Mouse (Mus musculus) bone marrow, adult 2 months (tissue): Measurements from ENCODE around the gene Spata46. TPM values are rescaled to one million over a fixed set of nuclear protein-coding genes. Genes with fewer than 3 reads are reported as not detected.

Experiments
- H3K27ac ChIP-seq: fragments of 200-500 bp; 2 replicates; pipeline ENCODE4 v1.5.1; 2012; ENCODE audit warnings: low read depth, mild to moderate bottlenecking, control low read depth, inconsistent platforms, low read length; ENCODE audit not compliant: control insufficient read depth, poor library complexity, insufficient read depth
- H3K4me1 ChIP-seq: fragments of 200-500 bp; 2 replicates; pipeline ENCODE4 v1.6.1; 2011; ENCODE audit warnings: low read length; ENCODE audit not compliant: control insufficient read depth, insufficient read depth
- H3K4me3 ChIP-seq: fragments of 200-500 bp; replicated peaks from 2 replicates; pipeline ENCODE3; 2011; ENCODE audit warnings: mild to moderate bottlenecking, low read depth, low read length, control low read depth; ENCODE audit not compliant: control insufficient read depth
- CTCF ChIP-seq: fragments of 200-500 bp; IDR thresholded peaks from 2 replicates; pipeline ENCODE4 v1.5.1; 2011; ENCODE audit warnings: low read length, control low read depth; ENCODE audit not compliant: control insufficient read depth, insufficient read depth
- POLR2A ChIP-seq: fragments of 200-500 bp; IDR thresholded peaks from 2 replicates; pipeline ENCODE4 v1.6.1; 2011; ENCODE audit warnings: low read depth, mild to moderate bottlenecking, control low read depth, low read length, borderline replicate concordance; ENCODE audit not compliant: control insufficient read depth
- WGBS: fragments of 180-500 bp; shearing (Covaris S2); methylation state at CpG from one replicate; pipeline ENCODE4 v1.1.7; 2018; 5-methylcytosine and 5-hydroxymethylcytosine counted together
- polyA plus RNA-seq: library from polyadenylated mRNA; stranded (reverse); fragments of >200 nt; gene quantifications from 2 replicates; pipeline ENCODE4 v1.2.4, GENCODE M21; 2011; ENCODE audit warnings: low replicate concordance; ENCODE audit not compliant: missing spikeins, insufficient read depth, insufficient read length

The Spata46 gene
- polyA plus RNA-seq, 1 experiment = not detected

GRCm38 (mm10) chr1:170351080-170351479, 42.5 kb downstream of the Spata46 start:
- H3K4me1 ChIP-seq = no peaks in the 10 kb centered on the region
- H3K4me3 ChIP-seq = no peak overlapping the region
- TF ChIP-seq CTCF (no peak), POLR2A (no peak)
- H3K27ac ChIP-seq = no peak overlapping the region

GRCm38 (mm10) chr1:170353335-170353734, 44.7 kb downstream of the Spata46 start:
- H3K4me1 ChIP-seq = no peaks in the 10 kb centered on the region
- TF ChIP-seq CTCF (no peak), POLR2A (no peak)
- 72% methylated on average over 3 of the region's 3 CpGs for WGBS
- H3K27ac ChIP-seq = no peak overlapping the region
- no peak overlapping the region for H3K4me3 ChIP-seq

- 91% methylated on average over 10 of the region's 10 CpGs for WGBS
Observed at GRCm38 (mm10) chr1:170360183-170360915, 51.7 kb downstream of the Spata46 start.

More at GRCm38 (mm10) chr1:170360183-170360915, 51.7 kb downstream of the Spata46 start:
- Histone ChIP-seq H3K4me1 (no peaks in the 10 kb centered on the region), H3K4me3 (no peak overlapping the region), H3K27ac (no peak overlapping the region)
- TF ChIP-seq CTCF (no peak), POLR2A (no peak)

Other genes with a start within 250 kb of the Spata46 start
- gene Ddr2, start 198.0 kb upstream of the Spata46 start, polyA plus RNA-seq = 3.2 and 6.0 TPM in 2 replicates
- gene Uap1, start 133.8 kb upstream of the Spata46 start, polyA plus RNA-seq = 18.5 and 23.4 TPM in 2 replicates
- gene Uhmk1, start 93.4 kb upstream of the Spata46 start, polyA plus RNA-seq = 15.9 and 16.0 TPM in 2 replicates
- not detected in 2 replicates for gene Sh2d1b2, start 76.1 kb upstream of the Spata46 start, polyA plus RNA-seq
- gene Sh2d1b1, start 31.5 kb upstream of the Spata46 start, polyA plus RNA-seq = 2.5 and 2.8 TPM in 2 replicates
- gene Gm7694, start 2.5 kb upstream of the Spata46 start, polyA plus RNA-seq = 5.0 and 8.3 TPM in 2 replicates